Mouse (Mus musculus) C2C12 (cell line): ENCODE measurements around the gene Efcab6. TPM values are rescaled to one million over a fixed set of nuclear protein-coding genes. Genes with fewer than 3 reads are reported as not detected.

Experiments used
- H3K27me3 ChIP-seq: one replicate; pipeline ENCODE4 v1.6.1; 2011; ENCODE audit not compliant: control insufficient read depth, insufficient read depth, insufficient read length
- H3K36me3 ChIP-seq: one replicate; pipeline ENCODE4 v1.6.1; 2011; ENCODE audit not compliant: control insufficient read depth, insufficient read depth
- H3K4me3 ChIP-seq: one replicate; pipeline ENCODE4 v1.5.1; 2011; ENCODE audit warnings: mild to moderate bottlenecking, control low read depth; ENCODE audit not compliant: poor library complexity, insufficient read depth, severe bottlenecking
- H3K79me2 ChIP-seq: one replicate; pipeline ENCODE4 v1.6.1; 2011; ENCODE audit not compliant: control insufficient read depth, insufficient read depth
- H3K79me3 ChIP-seq: one replicate; pipeline ENCODE4 v1.6.1; 2011; ENCODE audit warnings: low read depth, control low read depth
- H3ac ChIP-seq: one replicate; pipeline ENCODE3; 2011; ENCODE audit warnings: low read depth; ENCODE audit not compliant: control insufficient read depth, insufficient read length
- CEBPB ChIP-seq: IDR thresholded peaks from one replicate; pipeline ENCODE4 v1.6.1; 2011; ENCODE audit warnings: low read depth, mild to moderate bottlenecking, control low read depth, moderate library complexity
- CTCF ChIP-seq: IDR thresholded peaks from one replicate; pipeline ENCODE4 v1.5.1; 2011; ENCODE audit not compliant: control insufficient read depth, insufficient read depth, insufficient read length
- FOSL1 ChIP-seq: IDR thresholded peaks from one replicate; pipeline ENCODE4 v1.8.0; 2011; ENCODE audit warnings: mild to moderate bottlenecking, low read length; ENCODE audit not compliant: poor library complexity, insufficient read depth, severe bottlenecking
- MAX ChIP-seq: IDR thresholded peaks from one replicate; pipeline ENCODE4 v1.6.1; 2011; ENCODE audit warnings: mild to moderate bottlenecking, control low read depth
- MYOD1 ChIP-seq: IDR thresholded peaks from one replicate; pipeline ENCODE4 v1.6.1; 2011; ENCODE audit warnings: low read depth; ENCODE audit not compliant: control insufficient read depth, insufficient read length
- MYOG ChIP-seq: IDR thresholded peaks from one replicate; pipeline ENCODE4 v1.6.1; 2011; ENCODE audit not compliant: control insufficient read depth, insufficient read length; ENCODE audit errors: extremely low read depth
- USF1 ChIP-seq: IDR thresholded peaks from one replicate; pipeline ENCODE4 v1.6.1; 2011; ENCODE audit warnings: low read depth, mild to moderate bottlenecking, control low read depth, moderate library complexity
- polyA plus RNA-seq: library from polyadenylated mRNA; unstranded; fragments of >200 nt; fragmentation: generic; extraction: Trizol; gene quantifications from one replicate; pipeline ENCODE4 v1.2.1, GENCODE M21; 2012; ENCODE audit warnings: missing spikeins

The Efcab6 gene
- polyA plus RNA-seq, 1 experiment, result not detected

DNA sequence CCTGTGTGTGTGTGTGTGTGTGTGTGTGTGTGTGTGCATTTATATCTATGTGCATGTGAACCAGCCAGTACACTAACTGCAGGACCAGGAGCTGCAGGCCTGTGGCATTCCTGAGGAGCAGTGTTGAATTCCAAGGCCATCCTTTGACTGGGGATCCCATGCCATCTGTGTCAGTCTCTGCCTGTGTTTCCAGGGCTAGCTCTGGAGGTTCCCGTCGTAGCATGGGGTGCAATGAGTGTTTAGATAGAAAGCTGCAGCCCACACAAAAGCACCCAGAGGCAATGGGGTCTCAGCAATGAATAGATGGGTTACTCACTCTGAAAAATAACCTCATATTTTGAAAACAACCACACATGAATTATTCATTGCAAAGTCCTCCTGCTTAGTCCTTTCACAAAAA is 126.7 kb downstream of the Efcab6 start:
- Histone ChIP-seq H3K27me3 (peaks cover 19% of the 10 kb centered on the region), H3K79me3 (no peaks in the 10 kb centered on the region), H3ac (no peak overlapping the region), H3K36me3 (no peaks in the 10 kb centered on the region), H3K4me3 (no peak overlapping the region), H3K79me2 (no peaks in the 10 kb centered on the region)
- TF ChIP-seq CEBPB (no peak), MAX (no peak), MYOG (no peak), FOSL1 (no peak), MYOD1 (no peak), CTCF (no peak), USF1 (no peak)

- Histone ChIP-seq H3K27me3 (peaks cover 8% of the 10 kb centered on the region), H3ac (no peak overlapping the region), H3K36me3 (no peaks in the 10 kb centered on the region), H3K79me2 (no peaks in the 10 kb centered on the region), H3K4me3 (no peak overlapping the region), H3K79me3 (no peaks in the 10 kb centered on the region)
- TF ChIP-seq USF1 (no peak), CEBPB (no peak), CTCF (no peak), MAX (no peak), MYOD1 (no peak)
Measured at GRCm38 (mm10) chr15:83936506-83936905, 128.7 kb downstream of the Efcab6 start.

GRCm38 (mm10) chr15:83934816-83935215 is 130.4 kb downstream of the Efcab6 start:
- Histone ChIP-seq H3K79me2 (no peaks in the 10 kb centered on the region), H3ac (no peak overlapping the region), H3K36me3 (no peaks in the 10 kb centered on the region), H3K79me3 (no peaks in the 10 kb centered on the region), H3K27me3 (peaks cover 3% of the 10 kb centered on the region), H3K4me3 (no peak overlapping the region)
- TF ChIP-seq MYOD1 (no peak), MYOG (no peak), FOSL1 (no peak), CEBPB (no peak), MAX (no peak), USF1 (no peak), CTCF (no peak)

DNA sequence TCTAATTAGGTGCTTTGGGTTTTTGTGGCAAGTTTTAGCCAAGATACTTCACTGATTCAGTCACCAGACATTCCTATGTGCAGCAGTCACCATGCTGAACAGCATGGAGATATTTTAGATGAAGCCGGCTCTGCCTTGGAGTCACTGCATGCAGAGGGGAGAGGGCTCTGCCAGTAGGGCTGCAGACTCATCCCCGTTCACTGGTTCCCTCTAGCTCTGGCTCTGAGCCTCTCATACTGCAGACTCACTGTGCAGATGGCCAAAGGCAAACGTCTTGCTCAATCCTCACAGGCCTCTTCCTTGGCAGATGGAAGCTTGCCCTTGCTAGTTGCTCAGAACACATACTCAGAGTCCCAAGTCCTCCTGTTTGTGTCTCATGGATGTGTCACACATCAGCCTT is 139.8 kb downstream of the Efcab6 start:
- TF ChIP-seq CEBPB (no peak), MYOD1 (no peak), USF1 (no peak), MYOG (no peak), FOSL1 (no peak), CTCF (no peak), MAX (no peak)
- no peak overlapping the region for H3K4me3 ChIP-seq
- H3K36me3 ChIP-seq, result no peaks in the 10 kb centered on the region
- no peak overlapping the region for H3ac ChIP-seq
- no peaks in the 10 kb centered on the region for H3K27me3 ChIP-seq
- no peaks in the 10 kb centered on the region for H3K79me3 ChIP-seq
- H3K79me2 ChIP-seq, result no peaks in the 10 kb centered on the region

- Histone ChIP-seq H3K79me2 (no peaks in the 10 kb centered on the region), H3K27me3 (no peaks in the 10 kb centered on the region), H3K4me3 (no peak overlapping the region), H3K79me3 (no peaks in the 10 kb centered on the region), H3ac (no peak overlapping the region), H3K36me3 (no peaks in the 10 kb centered on the region)
- no peak for TF ChIP-seq MAX
- TF ChIP-seq MYOD1, result no peak
- TF ChIP-seq CTCF, result no peak
- TF ChIP-seq MYOG, result no peak
- TF ChIP-seq CEBPB, result no peak
- TF ChIP-seq FOSL1, result no peak
- TF ChIP-seq USF1, result no peak
Measured at GRCm38 (mm10) chr15:83924656-83925055, 140.5 kb downstream of the Efcab6 start.

GRCm38 (mm10) chr15:83915376-83915775 is 149.8 kb downstream of the Efcab6 start:
- Histone ChIP-seq H3K79me3 (no peaks in the 10 kb centered on the region), H3ac (no peak overlapping the region), H3K36me3 (no peaks in the 10 kb centered on the region), H3K4me3 (no peak overlapping the region), H3K79me2 (no peaks in the 10 kb centered on the region), H3K27me3 (peaks cover 11% of the 10 kb centered on the region)
- TF ChIP-seq USF1 (no peak), MYOD1 (no peak), MYOG (no peak), CEBPB (no peak), MAX (no peak), CTCF (no peak), FOSL1 (no peak)
